Mouse (Mus musculus): ENCODE data around the gene Htr2a. TPM values are rescaled to one million over a fixed set of nuclear protein-coding genes. Genes with fewer than 3 reads are reported as not detected.

Gene Htr2a
- polyA plus RNA-seq, 1 experiment from 2014 or later, result 3.8 TPM

- no peak for ATAC-seq
- no peak overlapping the region for H3K4me2 ChIP-seq (ENCODE audit: low read length)
These were observed 5.6 kb downstream of the Htr2a start for GRCm38 (mm10) chr14:74646107-74646793.

GRCm38 (mm10) chr14:74650001-74650400 is 9.4 kb downstream of the Htr2a start:
- H3K27ac ChIP-seq (ENCODE audit: low read depth, low read length), result no peak overlapping the region
- no peak overlapping the region for H3K4me3 ChIP-seq (ENCODE audit: low read length)
- no peaks in the 10 kb centered on the region for H3K27me3 ChIP-seq (replicated peaks; ENCODE audit: control insufficient read depth, insufficient read depth, low read length)
- 87% methylated on average over 6 of the region's 6 CpGs for WGBS
- no peaks in the 10 kb centered on the region for H3K36me3 ChIP-seq (ENCODE audit: control insufficient read depth, insufficient read depth, low read length)
- ATAC-seq, result no peak
- H3K9ac ChIP-seq (ENCODE audit: low read depth, low read length), result no peak overlapping the region
- no peaks in the 10 kb centered on the region for H3K4me1 ChIP-seq (ENCODE audit: control insufficient read depth, insufficient read depth, low read depth, low read length)
- H3K4me2 ChIP-seq (ENCODE audit: low read length), result no peak overlapping the region
- no peaks in the 10 kb centered on the region for H3K9me3 ChIP-seq (ENCODE audit: control insufficient read depth, low read length)

More at GRCm38 (mm10) chr14:74646107-74646793, 5.6 kb downstream of the Htr2a start:
- Histone ChIP-seq H3K4me1 (ENCODE audit: control insufficient read depth, insufficient read depth, low read depth, low read length) (peaks cover 6% of the 10 kb centered on the region), H3K27ac (ENCODE audit: low read depth, low read length) (no peak overlapping the region), H3K27me3 (replicated peaks; ENCODE audit: control insufficient read depth, insufficient read depth, low read length) (peaks cover 5% of the 10 kb centered on the region; the same call in 1 of the 2 replicates), H3K9ac (ENCODE audit: low read depth, low read length) (no peak overlapping the region), H3K36me3 (ENCODE audit: control insufficient read depth, insufficient read depth, low read length) (no peaks in the 10 kb centered on the region), H3K4me3 (ENCODE audit: low read length) (no peak overlapping the region), H3K9me3 (ENCODE audit: control insufficient read depth, low read length) (no peaks in the 10 kb centered on the region)
- WGBS, result 74% methylated on average over 11 of the region's 11 CpGs

GRCm38 (mm10) chr14:74651678-74652077 is 11.0 kb downstream of the Htr2a start:
- Histone ChIP-seq H3K4me2 (ENCODE audit: low read length) (no peak overlapping the region), H3K27ac (ENCODE audit: low read depth, low read length) (no peak overlapping the region), H3K4me1 (ENCODE audit: control insufficient read depth, insufficient read depth, low read depth, low read length) (no peaks in the 10 kb centered on the region), H3K27me3 (replicated peaks; ENCODE audit: control insufficient read depth, insufficient read depth, low read length) (no peaks in the 10 kb centered on the region), H3K4me3 (ENCODE audit: low read length) (no peak overlapping the region), H3K36me3 (ENCODE audit: control insufficient read depth, insufficient read depth, low read length) (no peaks in the 10 kb centered on the region), H3K9ac (ENCODE audit: low read depth, low read length) (no peak overlapping the region), H3K9me3 (ENCODE audit: control insufficient read depth, low read length) (no peaks in the 10 kb centered on the region)
- ATAC-seq, result no peak
- WGBS, result 90% methylated on average over 4 of the region's 4 CpGs

GRCm38 (mm10) chr14:74657227-74657626 is 16.6 kb downstream of the Htr2a start:
- Histone ChIP-seq H3K27me3 (replicated peaks; ENCODE audit: control insufficient read depth, insufficient read depth, low read length) (no peaks in the 10 kb centered on the region), H3K4me3 (ENCODE audit: low read length) (no peak overlapping the region), H3K9ac (ENCODE audit: low read depth, low read length) (no peak overlapping the region), H3K4me2 (ENCODE audit: low read length) (no peak overlapping the region), H3K27ac (ENCODE audit: low read depth, low read length) (no peak overlapping the region), H3K9me3 (ENCODE audit: control insufficient read depth, low read length) (no peaks in the 10 kb centered on the region), H3K4me1 (ENCODE audit: control insufficient read depth, insufficient read depth, low read depth, low read length) (no peaks in the 10 kb centered on the region), H3K36me3 (ENCODE audit: control insufficient read depth, insufficient read depth, low read length) (no peaks in the 10 kb centered on the region)
- WGBS, result 90% methylated on average over 7 of the region's 7 CpGs
- ATAC-seq, result no peak

- Histone ChIP-seq H3K4me2 (ENCODE audit: low read length) (no peak overlapping the region), H3K27me3 (replicated peaks; ENCODE audit: control insufficient read depth, insufficient read depth, low read length) (no peaks in the 10 kb centered on the region), H3K9ac (ENCODE audit: low read depth, low read length) (no peak overlapping the region), H3K9me3 (ENCODE audit: control insufficient read depth, low read length) (no peaks in the 10 kb centered on the region), H3K4me3 (ENCODE audit: low read length) (no peak overlapping the region), H3K27ac (ENCODE audit: low read depth, low read length) (no peak overlapping the region), H3K36me3 (ENCODE audit: control insufficient read depth, insufficient read depth, low read length) (no peaks in the 10 kb centered on the region), H3K4me1 (ENCODE audit: control insufficient read depth, insufficient read depth, low read depth, low read length) (no peaks in the 10 kb centered on the region)
- no peak for ATAC-seq
- whole genome bisulfite sequencing, result 74% methylated on average over 8 of the region's 8 CpGs
These were observed 18.8 kb downstream of the Htr2a start for GRCm38 (mm10) chr14:74659411-74659841.

- Histone ChIP-seq H3K36me3 (ENCODE audit: control insufficient read depth, insufficient read depth, low read length) (no peaks in the 10 kb centered on the region), H3K4me2 (ENCODE audit: low read length) (no peak overlapping the region), H3K9ac (ENCODE audit: low read depth, low read length) (no peak overlapping the region), H3K4me3 (ENCODE audit: low read length) (no peak overlapping the region), H3K9me3 (ENCODE audit: control insufficient read depth, low read length) (no peaks in the 10 kb centered on the region), H3K27me3 (replicated peaks; ENCODE audit: control insufficient read depth, insufficient read depth, low read length) (no peaks in the 10 kb centered on the region), H3K27ac (ENCODE audit: low read depth, low read length) (no peak overlapping the region), H3K4me1 (ENCODE audit: control insufficient read depth, insufficient read depth, low read depth, low read length) (no peaks in the 10 kb centered on the region)
- 79% methylated on average over 10 of the region's 10 CpGs for WGBS
- no peak for ATAC-seq
These were observed 31.7 kb downstream of the Htr2a start for GRCm38 (mm10) chr14:74672137-74673019.

- Histone ChIP-seq H3K4me3 (ENCODE audit: low read length) (no peak overlapping the region), H3K36me3 (ENCODE audit: control insufficient read depth, insufficient read depth, low read length) (no peaks in the 10 kb centered on the region), H3K9ac (ENCODE audit: low read depth, low read length) (no peak overlapping the region), H3K27ac (ENCODE audit: low read depth, low read length) (no peak overlapping the region), H3K4me1 (ENCODE audit: control insufficient read depth, insufficient read depth, low read depth, low read length) (no peaks in the 10 kb centered on the region), H3K27me3 (replicated peaks; ENCODE audit: control insufficient read depth, insufficient read depth, low read length) (no peaks in the 10 kb centered on the region), H3K4me2 (ENCODE audit: low read length) (no peak overlapping the region), H3K9me3 (ENCODE audit: control insufficient read depth, low read length) (no peaks in the 10 kb centered on the region)
- ATAC-seq, result no peak
- 80% methylated on average over 3 of the region's 3 CpGs for WGBS
These were observed 32.3 kb downstream of the Htr2a start for GRCm38 (mm10) chr14:74673020-74673350.

GRCm38 (mm10) chr14:74673584-74673983 is 32.9 kb downstream of the Htr2a start:
- Histone ChIP-seq H3K4me1 (ENCODE audit: control insufficient read depth, insufficient read depth, low read depth, low read length) (no peaks in the 10 kb centered on the region), H3K4me3 (ENCODE audit: low read length) (no peak overlapping the region), H3K27ac (ENCODE audit: low read depth, low read length) (no peak overlapping the region), H3K4me2 (ENCODE audit: low read length) (no peak overlapping the region), H3K27me3 (replicated peaks; ENCODE audit: control insufficient read depth, insufficient read depth, low read length) (no peaks in the 10 kb centered on the region), H3K36me3 (ENCODE audit: control insufficient read depth, insufficient read depth, low read length) (no peaks in the 10 kb centered on the region), H3K9me3 (ENCODE audit: control insufficient read depth, low read length) (no peaks in the 10 kb centered on the region), H3K9ac (ENCODE audit: low read depth, low read length) (no peak overlapping the region)
- no peak for ATAC-seq
- WGBS, result 69% methylated on average over 3 of the region's 3 CpGs

GRCm38 (mm10) chr14:74679841-74680240 is 39.2 kb downstream of the Htr2a start:
- H3K4me3 ChIP-seq (ENCODE audit: low read length), result no peak overlapping the region
- 91% methylated on average over 5 of the region's 5 CpGs for WGBS
- H3K27ac ChIP-seq (ENCODE audit: low read depth, low read length), result no peak overlapping the region
- no peaks in the 10 kb centered on the region for H3K27me3 ChIP-seq (replicated peaks; ENCODE audit: control insufficient read depth, insufficient read depth, low read length)
- no peaks in the 10 kb centered on the region for H3K4me1 ChIP-seq (ENCODE audit: control insufficient read depth, insufficient read depth, low read depth, low read length)
- H3K36me3 ChIP-seq (ENCODE audit: control insufficient read depth, insufficient read depth, low read length), result no peaks in the 10 kb centered on the region
- no peaks in the 10 kb centered on the region for H3K9me3 ChIP-seq (ENCODE audit: control insufficient read depth, low read length)
- no peak for ATAC-seq
- no peak overlapping the region for H3K4me2 ChIP-seq (ENCODE audit: low read length)
- H3K9ac ChIP-seq (ENCODE audit: low read depth, low read length), result no peak overlapping the region

Measured in hindbrain, embryonic 16.5 days (tissue).